Mouse (Mus musculus) MEL (cell line): ENCODE results near the gene Vat1. TPM values are rescaled to one million over a fixed set of nuclear protein-coding genes. Genes with fewer than 3 reads are reported as not detected.

Experiments
- DNase-seq: peaks from one replicate; pipeline ENCODE4 v3.0.0; 2011; ENCODE audit warnings: low read depth, low spot score
- H3K27ac ChIP-seq: 2 replicates; pipeline ENCODE4 v1.5.1; 2012; ENCODE audit warnings: low read depth, mild to moderate bottlenecking, control low read depth, low read length, moderate library complexity; ENCODE audit not compliant: control insufficient read depth
- H3K27me3 ChIP-seq, 2 experiments: fragments of 150-350 bp in 1 of 2; sonication (generic) in 1 of 2; 2 replicates each; pipeline ENCODE4 v1.6.1; 2012; ENCODE audit warnings: low read length in 2 of 2, mild to moderate bottlenecking in 2 of 2, improper control_type of control experiment in 1 of 2, moderate library complexity in 1 of 2; ENCODE audit not compliant: insufficient read depth in 2 of 2, control insufficient read depth in 1 of 2
- H3K36me3 ChIP-seq, 2 experiments: 2 replicates each; pipeline ENCODE4 v1.6.1; 2012 to 2014; ENCODE audit warnings: low read length in 2 of 2, improper control_type of control experiment in 1 of 2, inconsistent platforms in 1 of 2, mild to moderate bottlenecking in 1 of 2; ENCODE audit not compliant: insufficient read depth in 2 of 2, control insufficient read depth in 1 of 2
- H3K4me1 ChIP-seq, 2 experiments: fragments of 150-350 bp in 1 of 2; sonication (generic) in 1 of 2; 2 replicates each; pipeline ENCODE4 v1.6.1; 2012; ENCODE audit warnings: low read length in 2 of 2, improper control_type of control experiment in 1 of 2, mild to moderate bottlenecking in 1 of 2; ENCODE audit not compliant: insufficient read depth in 2 of 2, control insufficient read depth in 1 of 2
- H3K4me3 ChIP-seq, 2 experiments: fragments of 150-350 bp in 1 of 2; sonication (generic) in 1 of 2; 2 replicates each; pipeline ENCODE4 v1.5.1; 2012; ENCODE audit warnings: low read depth in 2 of 2, low read length in 2 of 2, mild to moderate bottlenecking in 2 of 2, moderate library complexity in 2 of 2, control low read depth in 1 of 2, improper control_type of control experiment in 1 of 2; ENCODE audit not compliant: control insufficient read depth in 1 of 2, insufficient read depth in 1 of 2
- H3K79me2 ChIP-seq: 2 replicates; pipeline ENCODE4 v1.6.1; 2012; ENCODE audit warnings: mild to moderate bottlenecking, low read length, moderate library complexity; ENCODE audit not compliant: control insufficient read depth, poor library complexity, insufficient read depth
- H3K9ac ChIP-seq: 2 replicates; pipeline ENCODE4 v1.6.1; 2012; ENCODE audit warnings: low read depth, mild to moderate bottlenecking, control low read depth, low read length, moderate library complexity; ENCODE audit not compliant: control insufficient read depth, poor library complexity, severe bottlenecking
- H3K9me3 ChIP-seq: fragments of 150-350 bp; sonication (generic); replicated peaks from 2 replicates; pipeline ENCODE4 v1.6.1; 2012; ENCODE audit warnings: mild to moderate bottlenecking, low read length, improper control_type of control experiment, moderate library complexity; ENCODE audit not compliant: insufficient read depth
- CHD1 ChIP-seq: IDR thresholded peaks from 2 replicates; pipeline ENCODE4 v1.6.1; 2012; ENCODE audit warnings: low read depth, mild to moderate bottlenecking, inconsistent platforms, low read length, improper control_type of control experiment
- CHD2 ChIP-seq: IDR thresholded peaks from 2 replicates; pipeline ENCODE4 v1.6.1; 2011; ENCODE audit warnings: low read length, improper control_type of control experiment
- CTCF ChIP-seq, 3 experiments: IDR thresholded peaks in 2 of 3; conservative IDR thresholded peaks in 1 of 3; 2 replicates each; pipeline ENCODE4 v1.5.1; 2011 to 2012; ENCODE audit warnings: low read length in 3 of 3, low read depth in 2 of 3, mild to moderate bottlenecking in 2 of 3, improper control_type of control experiment in 1 of 3, inconsistent platforms in 1 of 3, mixed read lengths in 1 of 3, moderate library complexity in 1 of 3; ENCODE audit not compliant: control insufficient read depth in 1 of 3, insufficient read depth in 1 of 3, poor library complexity in 1 of 3, severe bottlenecking in 1 of 3
- E2F4 ChIP-seq: IDR thresholded peaks from 2 replicates; pipeline ENCODE4 v1.6.1; 2011; ENCODE audit warnings: low read depth, low read length, improper control_type of control experiment, borderline replicate concordance
- ELF1 ChIP-seq: IDR thresholded peaks from 2 replicates; pipeline ENCODE4 v1.6.1; 2014; ENCODE audit warnings: low read depth, mild to moderate bottlenecking, inconsistent platforms, low read length, improper control_type of control experiment, moderate library complexity
- EP300 ChIP-seq, 2 experiments: IDR thresholded peaks; 2 replicates each; pipeline ENCODE4 v1.6.1; 2011; ENCODE audit warnings: improper control_type of control experiment in 2 of 2, low read length in 2 of 2, low read depth in 1 of 2, mild to moderate bottlenecking in 1 of 2
- ETS1 ChIP-seq: IDR thresholded peaks from 2 replicates; pipeline ENCODE4 v1.6.1; 2012; ENCODE audit warnings: low read depth, mild to moderate bottlenecking, inconsistent platforms, low read length, improper control_type of control experiment, moderate library complexity
- GABPA ChIP-seq: IDR thresholded peaks from 2 replicates; pipeline ENCODE4 v1.6.1; 2012; ENCODE audit warnings: low read depth, mild to moderate bottlenecking, inconsistent platforms, low read length, improper control_type of control experiment, moderate library complexity
- GATA1 ChIP-seq: IDR thresholded peaks from 2 replicates; pipeline ENCODE4 v1.6.1; 2011; ENCODE audit warnings: low read depth, low read length, improper control_type of control experiment
- HCFC1 ChIP-seq: IDR thresholded peaks from 2 replicates; pipeline ENCODE4 v1.6.1; 2012; ENCODE audit warnings: low read depth, mild to moderate bottlenecking, inconsistent platforms, low read length, improper control_type of control experiment, moderate library complexity
- JUND ChIP-seq: IDR thresholded peaks from 2 replicates; pipeline ENCODE4 v1.6.1; 2011; ENCODE audit warnings: low read depth, mild to moderate bottlenecking, improper control_type of control experiment, low read length
- KAT2A ChIP-seq: conservative IDR thresholded peaks from 2 replicates; pipeline ENCODE4 v1.6.1; 2012; ENCODE audit warnings: low read depth, low read length, improper control_type of control experiment, inconsistent platforms
- MAFK ChIP-seq: IDR thresholded peaks from 2 replicates; pipeline ENCODE4 v1.6.1; 2011; ENCODE audit warnings: low read depth, mild to moderate bottlenecking, low read length, improper control_type of control experiment, borderline replicate concordance
- MEF2A ChIP-seq: IDR thresholded peaks from 2 replicates; pipeline ENCODE4 v1.6.1; 2014; ENCODE audit warnings: low read depth, mild to moderate bottlenecking, inconsistent platforms, low read length, improper control_type of control experiment; ENCODE audit not compliant: poor library complexity, insufficient replicate concordance, severe bottlenecking; ENCODE audit errors: extremely low read depth
- MXI1 ChIP-seq: IDR thresholded peaks from 2 replicates; pipeline ENCODE4 v1.6.1; 2011; ENCODE audit warnings: mild to moderate bottlenecking, low read depth, low read length, improper control_type of control experiment
- MYC ChIP-seq: IDR thresholded peaks from 2 replicates; pipeline ENCODE4 v1.6.1; 2011; ENCODE audit warnings: low read depth, mild to moderate bottlenecking, low read length, improper control_type of control experiment, moderate library complexity
- NRF1 ChIP-seq: IDR thresholded peaks from 2 replicates; pipeline ENCODE4 v1.6.1; 2014; ENCODE audit warnings: low read depth, mild to moderate bottlenecking, inconsistent platforms, low read length, improper control_type of control experiment, moderate library complexity; ENCODE audit not compliant: poor library complexity, insufficient read depth, severe bottlenecking
- POLR2A ChIP-seq, 2 experiments: IDR thresholded peaks; 2 replicates each; pipeline ENCODE4 v1.6.1; 2011 to 2012; ENCODE audit warnings: low read length in 2 of 2, mild to moderate bottlenecking in 2 of 2, control low read depth in 1 of 2, improper control_type of control experiment in 1 of 2, low read depth in 1 of 2, moderate library complexity in 1 of 2; ENCODE audit not compliant: control insufficient read depth in 1 of 2, insufficient read depth in 1 of 2, poor library complexity in 1 of 2
- POLR2AphosphoS5 ChIP-seq: IDR thresholded peaks from 2 replicates; pipeline ENCODE4 v1.6.1; 2012; ENCODE audit warnings: low read depth, borderline replicate concordance, mild to moderate bottlenecking, inconsistent platforms, low read length, moderate library complexity, mixed read lengths
- RAD21 ChIP-seq: IDR thresholded peaks from 2 replicates; pipeline ENCODE4 v1.6.1; 2011; ENCODE audit warnings: mild to moderate bottlenecking, low read depth, low read length, improper control_type of control experiment
- RCOR1 ChIP-seq: IDR thresholded peaks from 2 replicates; pipeline ENCODE4 v1.6.1; 2012; ENCODE audit warnings: low read depth, mild to moderate bottlenecking, inconsistent platforms, low read length, improper control_type of control experiment
- SIN3A ChIP-seq: IDR thresholded peaks from 2 replicates; pipeline ENCODE4 v1.6.1; 2012; ENCODE audit warnings: low read length, improper control_type of control experiment, inconsistent platforms
- SMC3 ChIP-seq: IDR thresholded peaks from 2 replicates; pipeline ENCODE4 v1.6.1; 2011; ENCODE audit warnings: low read depth, low read length, improper control_type of control experiment
- TAL1 ChIP-seq: IDR thresholded peaks from 2 replicates; pipeline ENCODE4 v1.6.1; 2012; ENCODE audit warnings: mild to moderate bottlenecking, inconsistent platforms, low read length, moderate library complexity, mixed read lengths
- TBP ChIP-seq: IDR thresholded peaks from 2 replicates; pipeline ENCODE4 v1.8.0; 2011; ENCODE audit warnings: low read depth, low read length, improper control_type of control experiment
- TCF12 ChIP-seq: IDR thresholded peaks from 2 replicates; pipeline ENCODE4 v1.6.1; 2014; ENCODE audit warnings: low read depth, mild to moderate bottlenecking, inconsistent platforms, low read length, improper control_type of control experiment, moderate library complexity
- UBTF ChIP-seq: IDR thresholded peaks from 2 replicates; pipeline ENCODE4 v1.6.1; 2012; ENCODE audit warnings: low read depth, mild to moderate bottlenecking, inconsistent platforms, low read length, improper control_type of control experiment, moderate library complexity, borderline replicate concordance; ENCODE audit not compliant: insufficient read depth
- USF1 ChIP-seq: IDR thresholded peaks from 2 replicates; pipeline ENCODE4 v1.6.1; 2014; ENCODE audit warnings: low read depth, mild to moderate bottlenecking, inconsistent platforms, low read length, improper control_type of control experiment, moderate library complexity
- USF2 ChIP-seq, 2 experiments: IDR thresholded peaks; 2 replicates each; pipeline ENCODE4 v1.6.1; 2011 to 2012; ENCODE audit warnings: improper control_type of control experiment in 2 of 2, low read length in 2 of 2, borderline replicate concordance in 1 of 2, inconsistent platforms in 1 of 2, low read depth in 1 of 2, mild to moderate bottlenecking in 1 of 2; ENCODE audit not compliant: insufficient read depth in 1 of 2
- ZKSCAN1 ChIP-seq: IDR thresholded peaks from 2 replicates; pipeline ENCODE4 v1.6.1; 2012; ENCODE audit warnings: low read depth, mild to moderate bottlenecking, inconsistent platforms, low read length, improper control_type of control experiment, moderate library complexity
- ZMIZ1 ChIP-seq: IDR thresholded peaks from 2 replicates; pipeline ENCODE4 v1.6.1; 2012; ENCODE audit warnings: low read depth, mild to moderate bottlenecking, inconsistent platforms, low read length, improper control_type of control experiment, moderate library complexity
- ZNF384 ChIP-seq: IDR thresholded peaks from 2 replicates; pipeline ENCODE4 v1.6.1; 2012; ENCODE audit warnings: low read depth, mild to moderate bottlenecking, inconsistent platforms, low read length, improper control_type of control experiment
- polyA plus RNA-seq, 2 experiments: library from polyadenylated mRNA; stranded (reverse) in 1 of 2; unstranded in 1 of 2; fragments of >175 nt in 1 of 2; fragments of >200 nt in 1 of 2; gene quantifications; 2 replicates each; pipeline versions ENCODE4 v1.2.1 to v1.2.4; 2012; ENCODE audit warnings: low replicate concordance in 2 of 2, low read depth in 1 of 2; ENCODE audit not compliant: insufficient read length in 2 of 2, insufficient read depth in 1 of 2, missing spikeins in 1 of 2
- total RNA-seq: library from RNA; depleted of rRNA; stranded (reverse); fragments of 300-350 nt; gene quantifications from 2 replicates; pipeline ENCODE4 v1.2.3, GENCODE M21; 2012

The Vat1 gene
- total and polyA plus RNA-seq, 3 experiments: 43.9 to 125 TPM; not detected in 1

DNA sequence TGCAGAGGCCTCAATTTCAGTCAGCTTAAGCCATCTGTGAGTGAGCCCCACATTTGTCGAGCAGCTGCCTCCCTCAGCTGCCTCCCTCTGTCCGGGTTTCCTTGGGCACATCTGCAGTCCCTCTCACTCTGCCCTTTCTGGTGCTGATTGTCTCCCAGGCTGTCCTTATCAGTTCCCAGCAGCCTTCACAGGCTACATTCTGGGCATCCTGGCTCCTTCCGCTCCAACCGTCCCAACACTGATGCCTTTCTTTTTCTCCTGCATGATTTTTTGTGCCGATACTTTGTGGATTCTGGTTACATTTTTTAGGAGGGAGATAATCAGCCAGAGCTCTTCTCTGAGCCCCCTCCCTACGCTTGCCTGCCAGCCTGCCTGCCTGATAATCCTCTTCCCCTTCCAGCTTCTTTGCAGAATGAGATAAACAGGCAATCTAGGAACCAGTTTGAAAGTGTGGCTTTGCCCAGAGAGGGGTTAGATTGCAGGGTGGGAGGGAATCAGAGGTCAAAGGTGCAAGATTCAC, 19.5 kb upstream of the Vat1 start (continued):
- no peak for TF ChIP-seq USF2 (IDR thresholded peaks at IDR 0.05; ENCODE audit: borderline replicate concordance in 1 of 2, insufficient read depth in 1 of 2, low read depth in 1 of 2, low read length in 2 of 2)
- TF ChIP-seq SIN3A: peak; percentile 81
- no peak for TF ChIP-seq CHD1
- peak; percentile 51; the same call in 1 of the 2 replicates for TF ChIP-seq MAFK
- peak; percentile 35; the same call in 1 of the 2 replicates for TF ChIP-seq TBP
- TF ChIP-seq HCFC1: no peak; the same call in 1 of the 2 replicates
- TF ChIP-seq ZMIZ1: no peak
- no peak for TF ChIP-seq KAT2A
- no peak for TF ChIP-seq USF1
- no peak for TF ChIP-seq POLR2AphosphoS5

DNA sequence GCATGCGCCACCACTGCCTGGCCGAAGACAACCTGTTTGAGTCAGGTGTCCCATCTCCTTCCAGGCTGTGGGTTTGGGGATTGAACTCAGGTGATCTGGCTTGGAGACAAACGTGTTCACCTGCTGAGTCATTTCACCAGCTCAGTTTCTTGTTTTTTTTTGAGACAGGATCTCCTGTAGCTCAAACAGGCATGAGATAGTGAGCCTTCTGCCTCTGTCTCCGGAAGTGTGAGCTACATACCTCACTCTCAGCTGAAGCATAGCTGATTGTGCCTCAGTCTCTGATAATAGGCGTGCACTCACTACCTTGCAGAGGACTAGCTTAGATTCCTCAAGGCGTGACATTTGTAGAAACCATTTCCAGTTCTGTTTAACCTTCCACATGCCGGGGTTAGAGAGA, 18.8 kb upstream of the Vat1 start:
- Histone ChIP-seq H3K36me3 (peaks cover 1 to 35% of the 10 kb centered on the region in 2 experiments; a peak in 3 of 4 replicates), H3K4me3 (no peak overlapping the region), H3K27ac (peak overlapping the region; percentile 86), H3K79me2 (no peaks in the 10 kb centered on the region), H3K9me3 (no peaks in the 10 kb centered on the region), H3K27me3 (no peaks in the 10 kb centered on the region), H3K4me1 (peaks cover 10 to 29% of the 10 kb centered on the region in 2 experiments), H3K9ac (no peak overlapping the region)
- peak; percentile 91 for DNase-seq
- TF ChIP-seq CHD2 (no peak), USF2 (IDR thresholded peaks at IDR 0.05; ENCODE audit: borderline replicate concordance in 1 of 2, insufficient read depth in 1 of 2, low read depth in 1 of 2, low read length in 2 of 2) (no peak), JUND (no peak), CTCF (IDR thresholded peaks at IDR 0.05 in 2 of 3, conservative IDR thresholded peaks at IDR 0.05 in 1 of 3; ENCODE audit: control insufficient read depth in 1 of 3, insufficient read depth in 1 of 3, low read depth in 2 of 3, low read length in 3 of 3, poor library complexity in 1 of 3, severe bottlenecking in 1 of 3) (no peak), TAL1 (peak; percentile 70), RAD21 (no peak), SMC3 (no peak), RCOR1 (peak; percentile 95), POLR2A (IDR thresholded peaks at IDR 0.05; ENCODE audit: control insufficient read depth in 1 of 2, insufficient read depth in 1 of 2, low read depth in 1 of 2, low read length in 2 of 2, poor library complexity in 1 of 2) (no peak), ZNF384 (peak; percentile 88), ZKSCAN1 (no peak), TCF12 (peak; percentile 88), POLR2AphosphoS5 (no peak), EP300 (IDR thresholded peaks at IDR 0.05; ENCODE audit: low read depth in 1 of 2, low read length in 2 of 2) (peak; percentile 89 to 93), ETS1 (peak; percentile 98), HCFC1 (peak; percentile 42; the same call in 1 of the 2 replicates), UBTF (no peak), ZMIZ1 (no peak), USF1 (no peak), CHD1 (no peak), MYC (peak; percentile 79), NRF1 (no peak), MEF2A (no peak), MXI1 (peak; percentile 70), TBP (no peak), KAT2A (peak; percentile 8; the same call in 1 of the 2 replicates), GATA1 (peak; percentile 93), MAFK (0 out of 2 replicates have a peak, but pooled peaks have one; percentile 15), ELF1 (no peak), GABPA (peak; percentile 75; the same call in 1 of the 2 replicates), E2F4 (no peak)
